Mouse (Mus musculus): ENCODE measurements around the gene Elf5. TPM values are rescaled to one million over a fixed set of nuclear protein-coding genes. Genes with fewer than 3 reads are reported as not detected.
A peak's percentile ranks its signal among the peaks of the same experiment; 100 is the strongest.

Gene Elf5
- polyA plus RNA-seq, 1 experiment from 2014 or later = not detected

DNA sequence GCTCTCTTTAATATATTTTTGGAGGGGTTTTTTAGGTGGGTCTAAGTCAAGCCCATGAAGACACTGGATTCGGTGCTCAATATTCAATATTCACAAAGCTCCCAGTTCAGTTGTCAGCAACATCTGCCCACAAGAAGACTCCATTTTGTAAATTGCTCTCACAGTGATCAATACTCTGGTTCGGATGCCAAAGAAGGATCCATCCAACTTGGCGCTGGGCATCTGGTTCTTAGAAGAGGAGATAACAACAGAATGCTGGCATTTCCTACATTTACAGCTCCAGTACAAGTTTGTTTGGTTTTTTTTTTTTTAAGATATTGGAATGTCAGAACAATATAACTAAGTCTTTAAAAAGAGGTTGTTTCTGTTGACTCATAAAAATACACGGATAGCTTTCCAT is 69.4 kb downstream of the Elf5 start:
- 68% methylated on average over 4 of the region's 4 CpGs for WGBS (ENCODE audit: insufficient replicate concordance)
- H3K4me1 ChIP-seq (ENCODE audit: insufficient read depth) = peaks cover 36% of the 10 kb centered on the region

DNA sequence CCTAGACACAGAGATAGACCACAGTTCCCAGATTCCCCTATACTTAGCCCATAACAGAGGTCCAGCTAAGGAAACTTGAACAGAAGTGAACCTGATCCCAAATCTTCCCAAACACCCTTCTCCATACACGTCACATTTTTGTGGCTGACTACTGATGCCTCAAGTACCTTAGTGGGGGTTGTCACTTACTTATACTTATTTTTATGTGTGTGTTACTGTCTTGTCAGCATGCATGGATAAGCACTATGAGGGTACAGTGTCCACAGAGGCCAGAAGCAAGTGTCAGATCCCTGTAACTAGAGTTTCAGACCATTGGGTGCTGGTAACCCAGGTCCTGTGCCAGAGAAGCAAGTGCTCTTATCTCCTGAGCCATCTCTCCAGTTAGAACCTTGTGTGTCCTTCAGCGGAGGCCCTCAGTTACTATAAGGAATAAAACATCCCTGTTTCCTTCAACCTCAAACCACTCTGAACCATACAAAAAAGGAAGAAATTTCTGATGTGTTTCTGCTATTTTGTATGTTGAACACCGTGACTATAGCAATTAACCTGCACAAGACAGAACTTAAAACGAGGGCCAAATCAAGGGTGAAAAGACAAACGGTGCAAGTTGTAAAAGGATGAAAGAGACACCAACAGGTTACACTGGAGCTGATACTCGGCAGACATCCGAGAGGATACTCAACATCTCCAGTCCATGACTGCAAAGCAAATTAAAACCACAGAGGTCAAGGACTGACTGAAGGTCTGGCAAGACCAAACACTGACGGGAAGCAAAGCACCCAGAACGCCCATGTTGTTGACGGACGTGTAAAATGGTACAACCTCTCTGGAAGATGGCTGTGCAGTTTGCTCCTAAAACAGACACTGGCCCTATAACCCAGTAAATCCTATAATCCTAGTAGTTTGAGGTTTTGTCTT is 70.1 kb downstream of the Elf5 start:
- 67% methylated on average over 11 of the region's 11 CpGs for WGBS (ENCODE audit: insufficient replicate concordance)
- H3K36me3 ChIP-seq (replicated peaks; ENCODE audit: insufficient read depth, low read length) = peaks cover 18% of the 10 kb centered on the region
- peak overlapping the region; percentile 100 for H3K27ac ChIP-seq (ENCODE audit: low read depth)
- DNase-seq (no peak), ATAC-seq (no peak)
- TF ChIP-seq EP300 (IDR thresholded peaks at IDR 0.05; ENCODE audit: low read depth) (no peak), CTCF (IDR thresholded peaks at IDR 0.05; ENCODE audit: low read depth) (no peak)
- peak overlapping the region; percentile 95 for H3K9ac ChIP-seq (replicated peaks)
- no peaks in the 10 kb centered on the region for H3K9me3 ChIP-seq (ENCODE audit: low read length)
- peak overlapping the region; percentile 75 for H3K4me2 ChIP-seq (ENCODE audit: low read depth, low read length)
- H3K4me3 ChIP-seq (ENCODE audit: low read depth, low read length) = peak overlapping the region; percentile 92
- no peaks in the 10 kb centered on the region for H3K27me3 ChIP-seq (ENCODE audit: insufficient read depth, low read length)
- H3K4me1 ChIP-seq (ENCODE audit: insufficient read depth) = peaks cover 36% of the 10 kb centered on the region

More for the DNA sequence above, 69.4 kb downstream of the Elf5 start:
- Histone ChIP-seq H3K27ac (ENCODE audit: low read depth) (peak overlapping the region; percentile 100), H3K9me3 (ENCODE audit: low read length) (no peaks in the 10 kb centered on the region), H3K4me3 (ENCODE audit: low read depth, low read length) (peak overlapping the region; percentile 92; the same call in 1 of the 2 replicates), H3K27me3 (ENCODE audit: insufficient read depth, low read length) (no peaks in the 10 kb centered on the region), H3K36me3 (replicated peaks; ENCODE audit: insufficient read depth, low read length) (peaks cover 20% of the 10 kb centered on the region), H3K4me2 (ENCODE audit: low read depth, low read length) (peak overlapping the region; percentile 75), H3K9ac (replicated peaks) (peak overlapping the region; percentile 59)
- DNase-seq (no peak), ATAC-seq (no peak)
- TF ChIP-seq EP300 (IDR thresholded peaks at IDR 0.05; ENCODE audit: low read depth) = no peak
- no peak for TF ChIP-seq CTCF (IDR thresholded peaks at IDR 0.05; ENCODE audit: low read depth)

DNA sequence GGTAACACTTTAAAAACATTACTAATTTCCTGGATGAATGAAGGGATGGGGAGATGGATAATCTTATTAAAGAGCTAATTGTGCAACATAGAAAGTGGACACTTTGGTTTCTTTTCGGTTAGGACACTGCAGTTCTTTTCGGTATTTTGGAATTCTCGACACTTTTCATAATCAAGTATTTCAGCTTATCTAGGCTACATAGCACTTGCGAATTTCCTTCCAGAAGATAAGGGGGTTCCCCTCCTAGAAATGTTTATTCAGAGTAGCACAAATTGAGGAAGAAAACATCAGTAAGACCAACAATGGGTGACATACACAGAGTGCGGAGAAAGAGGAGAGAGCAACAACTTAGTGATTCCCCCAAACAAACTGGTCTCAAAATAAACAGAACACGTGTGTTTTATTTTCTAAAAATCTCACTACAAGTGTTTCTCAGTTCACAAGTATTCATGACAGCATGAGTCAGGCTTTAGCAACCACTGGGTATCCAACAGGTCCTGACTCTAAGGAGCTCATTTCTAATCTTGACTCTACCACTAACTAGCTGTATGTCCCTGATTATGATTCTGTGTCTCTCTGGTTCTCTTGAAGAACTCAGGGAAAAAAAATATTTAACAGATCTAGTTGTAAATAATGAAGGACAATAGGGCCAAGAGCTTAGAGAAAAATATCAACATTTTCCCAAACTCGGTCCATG is 71.9 kb downstream of the Elf5 start:
- Histone ChIP-seq H3K27ac (ENCODE audit: low read depth) (peak overlapping the region; percentile 100), H3K4me2 (ENCODE audit: low read depth, low read length) (peak overlapping the region; percentile 75), H3K9ac (replicated peaks) (peak overlapping the region; percentile 95), H3K9me3 (ENCODE audit: low read length) (no peaks in the 10 kb centered on the region), H3K27me3 (ENCODE audit: insufficient read depth, low read length) (no peaks in the 10 kb centered on the region), H3K36me3 (replicated peaks; ENCODE audit: insufficient read depth, low read length) (peaks cover 12% of the 10 kb centered on the region), H3K4me1 (ENCODE audit: insufficient read depth) (peaks cover 30% of the 10 kb centered on the region), H3K4me3 (ENCODE audit: low read depth, low read length) (peak overlapping the region; percentile 92)
- DNase-seq = no peak
- peak; percentile 20; the same call in 1 of the 2 replicates for ATAC-seq
- WGBS (ENCODE audit: insufficient replicate concordance) = 24% methylated on average over 7 of the region's 7 CpGs
- TF ChIP-seq CTCF (IDR thresholded peaks at IDR 0.05; ENCODE audit: low read depth) (no peak), EP300 (IDR thresholded peaks at IDR 0.05; ENCODE audit: low read depth) (peak; percentile 55; the same call in 1 of the 2 replicates)

DNA sequence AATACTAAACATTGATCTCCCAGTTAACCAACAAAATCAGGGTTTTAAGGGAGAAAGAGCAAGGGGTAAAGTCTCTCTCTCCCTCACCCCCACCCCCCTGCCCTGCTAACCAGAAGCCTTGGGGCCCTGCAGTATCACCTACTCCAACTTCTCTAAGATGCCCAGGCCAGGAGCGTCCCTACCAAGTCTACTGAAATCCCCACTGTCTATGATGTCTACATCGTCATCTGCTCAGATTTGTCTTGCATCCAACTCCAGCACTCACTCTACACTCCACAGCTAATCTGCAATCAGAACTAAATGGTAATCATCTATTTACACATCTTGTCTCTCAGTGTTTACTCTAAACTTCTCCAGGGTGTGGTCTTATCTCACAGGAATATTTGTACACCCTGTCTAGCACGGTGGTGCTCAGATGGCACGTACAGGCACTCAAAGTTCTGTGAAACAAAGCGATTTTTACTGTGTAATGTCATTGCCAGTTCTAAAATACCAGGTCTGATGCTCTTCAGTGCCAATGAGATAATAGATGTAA is 72.6 kb downstream of the Elf5 start:
- H3K36me3 ChIP-seq (replicated peaks; ENCODE audit: insufficient read depth, low read length) = peaks cover 12% of the 10 kb centered on the region; the same call in 1 of the 2 replicates
- H3K27ac ChIP-seq (ENCODE audit: low read depth) = peak overlapping the region; percentile 100
- no peaks in the 10 kb centered on the region for H3K9me3 ChIP-seq (ENCODE audit: low read length)
- no peaks in the 10 kb centered on the region for H3K27me3 ChIP-seq (ENCODE audit: insufficient read depth, low read length)
- H3K9ac ChIP-seq (replicated peaks) = peak overlapping the region; percentile 95
- peak overlapping the region; percentile 75 for H3K4me2 ChIP-seq (ENCODE audit: low read depth, low read length)
- H3K4me3 ChIP-seq (ENCODE audit: low read depth, low read length) = peak overlapping the region; percentile 92
- TF ChIP-seq CTCF (IDR thresholded peaks at IDR 0.05; ENCODE audit: low read depth) (no peak), EP300 (IDR thresholded peaks at IDR 0.05; ENCODE audit: low read depth) (peak; percentile 43)
- peak; percentile 35 for ATAC-seq
- no peak for DNase-seq
- WGBS (ENCODE audit: insufficient replicate concordance) = 11% methylated on average over 5 of the region's 5 CpGs
- peaks cover 32% of the 10 kb centered on the region for H3K4me1 ChIP-seq (ENCODE audit: insufficient read depth)

DNA sequence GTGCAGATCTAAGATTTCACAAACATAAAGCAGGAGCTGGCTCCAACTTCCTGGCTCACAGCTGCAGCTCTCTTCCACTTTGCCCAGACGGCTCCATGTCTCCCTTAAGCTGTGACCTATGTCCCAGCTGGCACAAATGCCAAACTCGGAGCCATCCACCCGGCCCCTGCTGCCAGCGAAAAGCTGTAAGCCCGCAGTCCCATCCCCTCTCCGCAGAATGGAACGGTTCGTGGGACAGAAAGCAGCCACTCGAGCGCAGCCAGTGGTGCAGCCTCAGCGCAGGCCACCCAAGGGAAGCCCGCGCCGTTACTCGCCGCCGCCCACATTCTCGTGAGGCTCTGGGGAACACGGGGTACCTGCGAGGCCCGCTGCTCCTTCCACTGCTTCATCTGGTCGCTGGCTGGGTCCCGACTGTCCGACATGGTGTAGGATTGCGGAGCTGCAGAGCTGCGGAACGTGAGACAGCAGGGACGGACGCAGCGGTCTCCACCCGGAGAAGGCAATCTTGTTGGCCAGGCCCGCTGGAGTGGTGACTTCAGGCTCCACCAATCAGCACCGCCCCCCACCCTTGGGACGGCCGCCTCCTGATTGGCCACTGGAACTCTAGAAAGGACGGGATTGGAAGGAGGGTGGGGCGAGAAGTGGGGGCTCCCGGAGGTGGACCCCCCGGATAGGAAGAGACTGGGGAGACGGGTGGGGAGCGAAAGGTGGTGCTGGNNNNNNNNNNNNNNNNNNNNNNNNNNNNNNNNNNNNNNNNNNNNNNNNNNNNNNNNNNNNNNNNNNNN is 73.3 kb downstream of the Elf5 start, which contains the start of gene Cat:
Gene Cat (minus strand): TSS at position 544 of the 785 bp plus-strand sequence.
- ATAC-seq = peak; percentile 91
- H3K36me3 ChIP-seq (replicated peaks; ENCODE audit: insufficient read depth, low read length) = peaks cover 8% of the 10 kb centered on the region; the same call in 1 of the 2 replicates
- no peaks in the 10 kb centered on the region for H3K9me3 ChIP-seq (ENCODE audit: low read length)
- no peaks in the 10 kb centered on the region for H3K27me3 ChIP-seq (ENCODE audit: insufficient read depth, low read length)
- peaks cover 31% of the 10 kb centered on the region for H3K4me1 ChIP-seq (ENCODE audit: insufficient read depth)
- H3K4me3 ChIP-seq (ENCODE audit: low read depth, low read length) = peak within 1 kb of the TSS; percentile 92
- H3K9ac ChIP-seq (replicated peaks) = peak within 1 kb of the TSS; percentile 95
- WGBS (ENCODE audit: insufficient replicate concordance) = under 1% methylated on average over 40 of the region's 41 CpGs
- H3K27ac ChIP-seq (ENCODE audit: low read depth) = peak within 1 kb of the TSS; percentile 100
- TF ChIP-seq EP300 (IDR thresholded peaks at IDR 0.05; ENCODE audit: low read depth) = peak; percentile 48
- TF ChIP-seq CTCF (IDR thresholded peaks at IDR 0.05; ENCODE audit: low read depth) = no peak
- peak within 1 kb of the TSS; percentile 75 for H3K4me2 ChIP-seq (ENCODE audit: low read depth, low read length)
- DNase-seq = peak; percentile 96

Measured in liver, postnatal 0 days (tissue).